Mouse (Mus musculus) CD4-positive naive resting alpha-beta T cell, adult 76 days (primary cell): ENCODE measurements around the gene Tedc2. TPM values are rescaled to one million over a fixed set of nuclear protein-coding genes. Genes with fewer than 3 reads are reported as not detected.

Experiments used
- total RNA-seq: library from RNA; stranded (reverse); gene quantifications from one replicate; pipeline ENCODE4 v1.2.4, GENCODE M21; 2023

Tedc2 gene
- 4.7 TPM for total RNA-seq

GRCm38 (mm10) chr17:24220435-24221411, at the start of gene Tedc2:
Gene Tedc2 (minus strand): TSS chr17:24220851.

GRCm38 (mm10) chr17:24251320-24252069, 30.8 kb upstream of the Tedc2 start, which contains the start of gene Ccnf:
Gene Ccnf (minus strand): TSS chr17:24251484.

GRCm38 (mm10) chr17:24209043-24209915, 11.4 kb downstream of the Tedc2 start, which contains the start of gene Ntn3:
Gene Ntn3 (minus strand): TSS chr17:24209531.

GRCm38 (mm10) chr17:24205284-24205888, 15.3 kb downstream of the Tedc2 start, which contains the start of gene Tbc1d24:
Gene Tbc1d24 (minus strand): TSS chr17:24205562.

GRCm38 (mm10) chr17:24169317-24170065, 51.2 kb downstream of the Tedc2 start, which contains the start of gene Atp6v0c:
Gene Atp6v0c (minus strand): TSS chr17:24169702.

Other genes starting within 250 kb of the Tedc2 start
- 0.50 TPM for gene Prss30, start 240.3 kb downstream of the Tedc2 start, total RNA-seq
- not detected for gene Prss22, start 222.8 kb downstream of the Tedc2 start, total RNA-seq
- not detected for gene Prss27, start 182.7 kb downstream of the Tedc2 start, total RNA-seq
- 25.6 TPM for gene Kctd5, start 147.4 kb downstream of the Tedc2 start, total RNA-seq
- 77.6 TPM for gene Pdpk1, start 69.9 kb downstream of the Tedc2 start, total RNA-seq
- 20.2 TPM for gene Amdhd2, start 57.1 kb downstream of the Tedc2 start, total RNA-seq
- gene Atp6v0c, start 51.1 kb downstream of the Tedc2 start, total RNA-seq, result 166 TPM
- 1.4 TPM for gene Tbc1d24, start 15.3 kb downstream of the Tedc2 start, total RNA-seq
- gene Ntn3, start 11.3 kb downstream of the Tedc2 start, total RNA-seq, result 0.18 TPM
- gene Ccnf, start 30.6 kb upstream of the Tedc2 start, total RNA-seq, result 6.7 TPM
- gene Abca17, start 130.2 kb upstream of the Tedc2 start, total RNA-seq, result 0.23 TPM
- 42.6 TPM for gene Abca3, start 131.1 kb upstream of the Tedc2 start, total RNA-seq
- gene Rnps1, start 193.7 kb upstream of the Tedc2 start, total RNA-seq, result 191 TPM
- 13.7 TPM for gene Eci1, start 205.8 kb upstream of the Tedc2 start, total RNA-seq
- gene Dnase1l2, start 222.3 kb upstream of the Tedc2 start, total RNA-seq, result 3.6 TPM
- 68.1 TPM for gene E4f1, start 249.5 kb upstream of the Tedc2 start, total RNA-seq
- 10.9 TPM for gene Pgp, start 249.5 kb upstream of the Tedc2 start, total RNA-seq